Mouse (Mus musculus) ZHBTc4 (cell line): ENCODE measurements at regions not wholly inside any gene's neighbourhood (a gene's known extent, or its start where the extent isn't known, plus 50 kb on each side); places are given as distances from the start of the nearest gene placed in this dataset.
"Not testable (repeated sequence)": the region's sequence is repeated elsewhere in the genome, so short reads cannot be mapped to it uniquely, and the experiment has no call there.

Experiments
- DNase-seq: peaks from one replicate; pipeline ENCODE4 v3.0.0-alpha.2; 2011; ENCODE audit warnings: low read depth, low spot score

- DNase-seq = no peak
These were observed 150.9 kb downstream of the Tpra1 start for GRCm38 (mm10) chr6:89052758-89053460.

GRCm38 (mm10) chr6:89054060-89054459 lies 152.0 kb downstream of the Tpra1 start:
- DNase-seq = no peak

DNA sequence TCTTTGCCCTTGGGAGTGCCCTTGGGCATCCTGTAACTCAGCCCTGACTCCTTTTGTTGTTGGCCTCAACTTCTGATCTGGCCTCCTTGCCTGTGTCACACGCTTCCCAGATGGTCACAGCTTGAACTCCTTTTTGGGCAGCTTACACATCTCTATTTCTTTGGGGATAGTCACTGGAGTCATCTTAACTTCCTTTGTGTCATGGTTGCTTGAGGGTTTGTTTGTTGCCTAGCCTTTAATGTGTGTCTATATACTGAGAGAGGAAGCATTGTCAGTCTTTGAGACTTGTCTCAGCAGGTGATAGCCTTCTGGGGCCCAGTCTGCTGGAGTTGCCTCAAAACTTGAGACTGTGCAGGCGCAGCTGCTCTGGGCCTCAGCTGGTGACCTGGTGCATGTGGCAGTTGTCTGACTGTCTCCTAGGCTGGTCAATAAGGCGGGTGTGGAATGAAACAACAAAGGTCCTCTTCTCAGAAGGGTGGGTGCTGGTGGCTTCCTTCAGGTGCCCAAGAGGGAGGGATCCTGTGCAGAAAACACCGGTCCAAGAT lies 157.5 kb downstream of the Tpra1 start:
- peak; percentile 94 for DNase-seq

DNA sequence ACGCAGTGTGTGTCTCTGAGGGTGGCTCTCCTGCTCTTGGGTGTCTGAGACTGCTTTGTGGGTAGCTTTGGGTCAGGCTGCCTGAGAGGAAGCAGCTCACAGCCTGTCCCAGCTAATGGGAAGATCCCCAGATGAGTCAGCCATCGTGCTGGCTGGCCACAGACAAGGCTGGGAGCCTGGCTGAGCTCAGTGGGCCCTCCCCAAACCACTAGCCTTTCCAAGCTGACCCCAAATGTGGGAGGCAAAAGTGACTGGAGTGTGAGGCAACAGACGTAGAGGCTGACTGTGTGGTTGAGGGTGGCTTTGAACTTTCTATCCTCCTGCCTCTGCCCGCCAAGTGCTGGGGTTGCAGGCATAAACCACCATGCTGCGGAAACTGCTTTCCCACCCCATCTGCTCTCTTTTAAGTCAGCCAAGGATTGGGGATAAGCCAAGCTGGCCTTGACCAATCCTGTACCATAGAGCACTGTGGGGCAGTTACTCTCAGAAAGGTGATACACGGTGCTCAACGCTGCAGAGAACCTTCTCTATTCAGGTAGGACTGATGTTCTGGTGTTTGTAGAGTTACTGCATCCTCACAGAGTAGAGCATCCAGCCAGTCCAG lies 163.0 kb downstream of the Tpra1 start:
- DNase-seq = no peak

GRCm38 (mm10) chr6:89066588-89066987 lies 164.5 kb downstream of the Tpra1 start:
- no peak for DNase-seq

- DNase-seq = no peak
These were observed 166.2 kb downstream of the Tpra1 start for GRCm38 (mm10) chr6:89068286-89068685.

DNA sequence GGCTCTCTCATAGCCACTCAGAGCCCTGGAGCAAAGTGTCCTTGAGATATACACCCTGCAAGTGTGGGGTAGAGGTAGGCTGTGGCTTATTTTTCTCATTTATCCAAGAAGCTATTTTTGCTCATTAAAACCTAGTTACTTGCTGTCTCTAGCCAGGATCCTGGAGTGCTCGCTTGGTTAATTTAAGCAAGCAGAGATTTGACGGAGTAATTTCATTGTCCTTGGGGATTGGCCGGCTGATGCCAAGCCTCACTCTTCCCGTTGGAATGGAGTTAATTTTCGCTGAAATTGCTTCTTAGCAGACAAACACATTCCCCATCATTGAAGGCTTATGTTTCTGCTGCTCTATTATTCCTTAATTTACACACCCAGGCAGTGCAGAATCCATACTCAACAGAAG lies 167.1 kb downstream of the Tpra1 start:
- DNase-seq = no peak

DNA sequence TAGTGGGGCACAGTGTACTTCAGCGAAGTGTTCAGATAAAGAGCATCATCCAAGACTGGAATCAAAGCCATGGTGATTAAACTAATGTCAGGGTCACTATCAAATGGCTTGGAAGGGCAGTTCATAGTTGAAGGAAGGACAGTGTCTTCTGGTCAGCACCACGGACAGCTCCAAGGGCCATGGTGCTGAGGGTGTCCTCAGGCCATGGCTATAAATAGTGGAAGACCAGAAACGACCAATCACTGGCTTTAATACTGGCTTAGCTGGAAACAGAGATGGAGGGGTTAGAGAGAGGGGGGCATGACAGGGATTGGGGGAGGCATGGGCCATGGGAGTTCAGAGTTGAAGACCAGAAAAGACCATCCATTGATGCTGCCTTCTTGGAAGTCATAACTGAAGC lies 168.0 kb downstream of the Tpra1 start:
- DNase-seq = peak; percentile 65

- no peak for DNase-seq
These were observed 169.7 kb downstream of the Tpra1 start for GRCm38 (mm10) chr6:89071766-89072165.

GRCm38 (mm10) chr6:89072569-89072968 lies 170.5 kb downstream of the Tpra1 start:
- DNase-seq = no peak

GRCm38 (mm10) chr6:89081624-89082300 lies 179.7 kb downstream of the Tpra1 start:
- DNase-seq = no peak

DNA sequence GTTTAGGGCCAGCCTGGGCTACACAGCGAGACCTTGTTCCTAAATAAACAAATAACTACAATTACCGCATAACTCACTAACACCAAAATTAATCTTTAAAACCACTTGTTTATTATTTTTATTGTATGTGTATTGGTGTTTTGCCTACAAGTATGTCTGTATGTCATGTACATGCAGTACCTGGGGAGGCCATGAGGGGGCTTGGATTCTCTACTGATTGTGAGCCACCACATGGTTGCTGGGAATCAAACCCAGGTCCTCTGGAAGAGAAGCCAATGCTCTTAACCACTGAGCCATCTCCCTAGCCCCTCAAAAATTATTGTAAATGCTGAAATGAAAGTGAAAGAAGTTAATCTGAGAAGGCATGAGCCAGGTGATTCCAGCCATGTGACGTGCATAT lies 182.4 kb downstream of the Tpra1 start:
- peak; percentile 51 for DNase-seq

DNA sequence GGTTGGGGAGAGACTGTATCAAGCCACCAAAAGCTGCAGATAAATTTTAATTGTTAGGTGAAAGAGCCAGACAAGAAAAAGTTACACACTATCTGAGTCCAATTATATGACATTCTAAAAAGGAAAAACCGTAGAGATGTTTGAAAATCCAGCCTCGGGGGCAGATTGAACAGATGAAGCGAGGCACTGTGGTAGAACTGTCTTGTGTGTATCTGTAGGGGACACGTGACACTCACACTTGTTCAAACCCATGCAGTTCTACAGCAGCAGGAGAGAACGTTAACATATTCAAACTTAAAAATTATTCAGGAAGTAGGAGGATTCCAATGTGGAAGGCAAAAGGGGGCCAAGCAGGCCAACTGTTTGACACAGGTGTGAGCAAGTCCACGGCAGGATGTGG lies 183.1 kb downstream of the Tpra1 start:
- DNase-seq = no peak

DNA sequence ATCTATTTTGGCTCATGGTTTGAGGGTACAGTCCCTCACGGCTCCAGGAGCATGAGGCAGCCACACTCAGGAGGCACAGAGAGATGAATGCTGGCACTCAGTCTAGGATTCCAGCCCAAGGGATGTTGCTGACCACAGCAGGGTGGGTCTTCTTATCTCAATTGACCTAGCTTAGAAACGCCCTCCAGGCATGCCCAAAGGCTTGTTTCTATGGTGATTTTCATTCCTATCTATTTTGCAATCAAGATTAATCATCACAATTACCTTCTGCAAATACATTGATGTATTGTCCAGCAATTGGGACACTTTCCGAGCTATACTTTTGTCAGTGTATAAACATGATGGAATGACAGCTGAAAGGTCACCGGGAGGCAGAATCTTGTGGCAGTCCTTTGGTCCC lies 185.6 kb downstream of the Tpra1 start:
- no peak for DNase-seq

- no peak for DNase-seq
These were observed 188.0 kb downstream of the Tpra1 start for GRCm38 (mm10) chr6:89090096-89090495.

- DNase-seq = peak; percentile 33
These were observed 193.9 kb downstream of the Tpra1 start for GRCm38 (mm10) chr6:89095911-89096310.

DNA sequence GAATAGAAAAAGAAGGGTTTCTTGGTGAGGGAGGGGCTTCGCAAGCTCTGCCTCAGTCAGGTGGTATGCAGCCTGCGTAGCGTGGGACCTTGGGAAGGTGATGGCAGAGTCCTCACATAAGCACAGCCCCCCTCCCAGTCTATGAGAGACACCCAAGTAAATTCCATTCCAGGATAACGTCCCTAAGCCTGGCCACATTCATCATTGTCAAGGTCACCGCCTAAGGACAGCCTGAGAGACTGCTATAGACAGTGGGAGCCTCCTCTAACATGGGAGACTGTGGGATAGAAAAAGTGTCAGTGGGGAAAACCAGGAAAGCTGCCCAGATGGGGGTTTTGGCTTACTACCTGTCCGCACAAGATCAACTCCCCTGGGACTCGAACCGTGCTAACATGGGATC lies 195.5 kb downstream of the Tpra1 start:
- no peak for DNase-seq

GRCm38 (mm10) chr6:89119241-89119640 lies 217.2 kb downstream of the Tpra1 start:
- DNase-seq = no peak

DNA sequence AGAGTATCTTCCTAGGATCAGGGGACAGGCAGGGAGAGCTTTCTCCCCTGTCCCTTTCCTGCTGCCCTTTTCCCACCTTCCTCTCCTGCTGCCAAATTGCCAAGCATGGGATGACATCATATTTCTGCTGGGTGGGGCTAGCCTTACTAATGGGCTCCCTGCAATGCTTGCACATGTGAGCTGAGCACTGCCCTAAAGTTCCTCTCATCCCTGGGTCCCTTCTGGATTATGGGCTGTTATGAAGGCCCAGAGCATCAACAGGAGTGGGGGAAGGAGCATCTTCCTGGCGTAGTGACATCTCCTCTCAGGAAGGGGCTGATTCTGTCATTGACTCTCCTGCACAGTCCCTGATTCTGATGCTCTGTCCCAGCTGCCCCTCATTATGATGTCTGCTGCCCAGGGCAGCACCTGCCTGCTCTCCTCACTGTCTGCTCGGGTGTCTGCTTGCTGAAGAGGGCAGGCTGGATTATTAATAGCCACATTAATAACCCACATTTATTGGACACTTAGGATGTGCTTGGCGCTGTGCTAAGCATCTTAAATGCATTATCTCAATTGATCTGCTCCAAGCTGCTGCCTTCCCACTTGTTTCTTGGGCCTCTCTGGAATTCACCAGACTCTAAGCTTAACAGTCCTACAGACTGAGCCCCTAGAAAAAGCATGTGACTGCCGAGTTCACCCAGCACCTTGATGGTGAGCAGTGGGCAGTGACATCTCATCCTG lies 219.1 kb downstream of the Tpra1 start:
- DNase-seq = no peak

DNA sequence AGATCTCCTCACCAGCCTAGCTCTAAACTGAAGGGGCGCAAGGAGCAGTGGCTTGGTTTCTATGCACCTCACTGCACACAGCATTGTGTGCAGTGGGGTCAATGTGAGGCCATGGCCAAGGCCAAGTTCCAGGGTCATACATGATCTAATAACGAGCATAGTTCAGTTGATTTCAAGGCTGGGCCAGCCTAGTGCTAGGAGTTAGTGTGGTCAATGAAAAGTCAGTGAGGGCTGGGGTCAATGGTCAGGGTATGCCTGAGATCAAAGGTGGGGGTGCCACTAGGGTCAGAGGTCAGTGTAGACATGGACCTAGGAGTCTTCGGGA lies 219.7 kb downstream of the Tpra1 start:
- DNase-seq = no peak

- peak; percentile 67 for DNase-seq
These were observed 223.9 kb downstream of the Tpra1 start for GRCm38 (mm10) chr6:89125916-89126315.

DNA sequence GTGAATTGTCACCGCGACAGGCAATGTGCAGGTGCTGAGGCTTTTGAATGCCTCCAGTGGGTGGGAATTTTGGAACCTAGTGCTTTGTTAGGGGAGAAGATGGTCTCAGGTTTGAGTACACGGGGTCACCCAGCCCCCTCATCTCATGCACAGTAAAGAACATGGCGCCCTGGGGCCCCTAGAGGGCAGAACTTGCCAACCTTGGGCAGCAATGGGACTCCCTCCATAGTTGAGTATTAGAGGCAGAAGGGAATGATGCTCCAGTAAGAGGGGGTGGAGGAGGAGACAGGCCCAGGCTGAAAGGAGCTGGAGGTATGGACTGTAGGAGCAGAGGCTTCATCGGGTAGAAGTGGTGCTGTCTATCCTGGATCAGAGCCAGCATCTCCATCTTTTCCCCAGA lies 226.1 kb downstream of the Tpra1 start:
- not testable (repeated sequence) for DNase-seq
